Mouse (Mus musculus): ENCODE data around the gene Card11. TPM values are rescaled to one million over a fixed set of nuclear protein-coding genes. Genes with fewer than 3 reads are reported as not detected.

Card11 gene
- total RNA-seq, 1 experiment, result 1.2 TPM

DNA sequence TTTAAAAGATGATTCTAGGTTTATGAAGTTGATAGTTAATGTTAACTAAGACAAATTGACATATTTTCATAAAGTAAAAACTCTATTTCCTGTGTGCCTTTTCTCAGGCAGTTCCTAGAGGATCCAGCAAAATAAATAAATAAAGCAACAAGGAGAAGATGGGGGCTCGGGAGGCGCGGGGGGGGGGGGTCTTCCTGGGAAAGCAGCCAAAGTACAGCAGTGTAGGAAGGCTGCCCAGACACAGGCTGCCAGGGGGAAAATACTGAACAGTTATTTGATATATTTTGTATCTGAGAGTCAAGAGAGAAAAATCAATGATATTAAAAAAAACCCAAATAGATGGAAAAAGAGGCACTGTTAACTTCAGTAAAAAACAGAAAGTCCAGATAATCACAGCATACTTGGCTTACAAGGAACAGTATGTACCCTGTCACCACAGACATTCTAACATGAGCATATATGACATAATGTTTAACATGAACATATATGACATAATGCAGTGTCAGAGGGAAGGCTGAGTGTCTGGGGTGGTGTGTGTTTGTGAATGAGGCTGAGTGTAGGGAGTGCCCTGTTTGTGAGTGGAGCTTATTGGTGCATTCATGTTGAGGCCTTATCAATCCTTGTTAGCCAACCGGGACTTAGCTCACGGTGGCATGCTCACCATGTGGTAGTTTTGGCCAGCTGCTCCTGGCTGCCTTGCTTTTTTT, 68.7 kb downstream of the Card11 start:
- Histone ChIP-seq H3K27ac (ENCODE audit: insufficient read depth, low read depth, low read length, poor library complexity, severe bottlenecking) (no peak overlapping the region), H3K4me1 (ENCODE audit: control insufficient read depth in 2 of 2, insufficient read depth in 2 of 2, low read length in 2 of 2, poor library complexity in 1 of 2) (no peaks in the 10 kb centered on the region), H3K9ac (ENCODE audit: insufficient read depth, low read depth, low read length, poor library complexity, severe bottlenecking) (no peak overlapping the region), H3K36me3 (ENCODE audit: control insufficient read depth, insufficient read depth, low read length, poor library complexity, severe bottlenecking) (no peaks in the 10 kb centered on the region), H3K9me3 (ENCODE audit: control insufficient read depth, insufficient read depth, low read depth, low read length) (no peaks in the 10 kb centered on the region), H3K4me3 (ENCODE audit: insufficient read depth in 1 of 2, low read depth in 1 of 2, low read length in 2 of 2, poor library complexity in 1 of 2, severe bottlenecking in 1 of 2) (no peak overlapping the region)
- no peak for DNase-seq (ENCODE audit: low read depth, low spot score)
- in situ Hi-C loops (cut with MboI; ENCODE audit: low sequenced_read_pairs in 2 of 2, unreplicated experiment in 2 of 2), result no loop called here
- no peak for TF ChIP-seq ZC3H11A (IDR thresholded peaks at IDR 0.05; ENCODE audit: borderline replicate concordance, low read depth, low read length)
- no peak for TF ChIP-seq ZNF384 (IDR thresholded peaks at IDR 0.05; ENCODE audit: low read depth, low read length)
- TF ChIP-seq HCFC1 (IDR thresholded peaks at IDR 0.05; ENCODE audit: borderline replicate concordance, insufficient read depth, low read length), result no peak
- TF ChIP-seq CHD2 (IDR thresholded peaks at IDR 0.05; ENCODE audit: low read depth, low read length), result no peak
- TF ChIP-seq MAFK (IDR thresholded peaks at IDR 0.05; ENCODE audit: insufficient read depth, low read depth, low read length), result no peak

DNA sequence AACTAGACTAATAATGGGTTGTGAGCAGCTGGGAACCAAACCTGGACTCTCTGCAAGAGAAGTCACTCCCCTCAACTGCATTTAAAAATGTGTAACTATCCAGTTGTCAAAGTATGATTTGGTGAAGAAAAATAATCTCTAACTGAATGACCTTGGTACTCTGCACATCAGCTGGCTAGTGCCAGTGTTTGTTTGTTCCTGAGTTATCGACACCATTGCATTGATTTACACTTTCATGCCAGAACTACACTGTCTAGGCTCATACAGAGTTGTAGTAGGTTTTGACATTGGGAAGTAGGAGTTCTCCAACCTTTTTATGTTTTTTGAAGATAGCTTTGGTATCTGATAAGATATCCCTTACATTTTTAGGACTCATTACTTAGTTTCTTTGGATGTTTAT, 81.9 kb downstream of the Card11 start:
- no peak overlapping the region for H3K27ac ChIP-seq (ENCODE audit: insufficient read depth, low read depth, low read length, poor library complexity, severe bottlenecking)
- no peaks in the 10 kb centered on the region for H3K9me3 ChIP-seq (ENCODE audit: control insufficient read depth, insufficient read depth, low read depth, low read length)
- no peak for TF ChIP-seq HCFC1 (IDR thresholded peaks at IDR 0.05; ENCODE audit: borderline replicate concordance, insufficient read depth, low read length)
- TF ChIP-seq ZC3H11A (IDR thresholded peaks at IDR 0.05; ENCODE audit: borderline replicate concordance, low read depth, low read length), result no peak
- no peak for TF ChIP-seq ZNF384 (IDR thresholded peaks at IDR 0.05; ENCODE audit: low read depth, low read length)
- no peak for TF ChIP-seq MAFK (IDR thresholded peaks at IDR 0.05; ENCODE audit: insufficient read depth, low read depth, low read length)
- H3K4me1 ChIP-seq (ENCODE audit: control insufficient read depth in 2 of 2, insufficient read depth in 2 of 2, low read length in 2 of 2, poor library complexity in 1 of 2), result no peaks in the 10 kb centered on the region
- in situ Hi-C loops (cut with MboI; ENCODE audit: low sequenced_read_pairs in 2 of 2, unreplicated experiment in 2 of 2), result no loop called here
- no peak for DNase-seq (ENCODE audit: low read depth, low spot score)
- no peak overlapping the region for H3K9ac ChIP-seq (ENCODE audit: insufficient read depth, low read depth, low read length, poor library complexity, severe bottlenecking)
- no peak overlapping the region for H3K4me3 ChIP-seq (ENCODE audit: insufficient read depth in 1 of 2, low read depth in 1 of 2, low read length in 2 of 2, poor library complexity in 1 of 2, severe bottlenecking in 1 of 2)
- H3K36me3 ChIP-seq (ENCODE audit: control insufficient read depth, insufficient read depth, low read length, poor library complexity, severe bottlenecking), result no peaks in the 10 kb centered on the region

- no peaks in the 10 kb centered on the region for H3K36me3 ChIP-seq (ENCODE audit: control insufficient read depth, insufficient read depth, low read length, poor library complexity, severe bottlenecking)
- in situ Hi-C loops (cut with MboI; ENCODE audit: low sequenced_read_pairs in 2 of 2, unreplicated experiment in 2 of 2), result no loop called here
- no peaks in the 10 kb centered on the region for H3K4me1 ChIP-seq (ENCODE audit: control insufficient read depth in 2 of 2, insufficient read depth in 2 of 2, low read length in 2 of 2, poor library complexity in 1 of 2)
- TF ChIP-seq CHD2 (IDR thresholded peaks at IDR 0.05; ENCODE audit: low read depth, low read length), result no peak
- no peak for TF ChIP-seq ZC3H11A (IDR thresholded peaks at IDR 0.05; ENCODE audit: borderline replicate concordance, low read depth, low read length)
- no peak for TF ChIP-seq HCFC1 (IDR thresholded peaks at IDR 0.05; ENCODE audit: borderline replicate concordance, insufficient read depth, low read length)
- TF ChIP-seq ZNF384 (IDR thresholded peaks at IDR 0.05; ENCODE audit: low read depth, low read length), result no peak
- TF ChIP-seq MAFK (IDR thresholded peaks at IDR 0.05; ENCODE audit: insufficient read depth, low read depth, low read length), result no peak
- H3K27ac ChIP-seq (ENCODE audit: insufficient read depth, low read depth, low read length, poor library complexity, severe bottlenecking), result no peak overlapping the region
- no peak overlapping the region for H3K4me3 ChIP-seq (ENCODE audit: insufficient read depth in 1 of 2, low read depth in 1 of 2, low read length in 2 of 2, poor library complexity in 1 of 2, severe bottlenecking in 1 of 2)
- no peak overlapping the region for H3K9ac ChIP-seq (ENCODE audit: insufficient read depth, low read depth, low read length, poor library complexity, severe bottlenecking)
- H3K9me3 ChIP-seq (ENCODE audit: control insufficient read depth, insufficient read depth, low read depth, low read length), result no peaks in the 10 kb centered on the region
- DNase-seq (ENCODE audit: low read depth, low spot score), result no peak
These were observed 82.6 kb downstream of the Card11 start for GRCm38 (mm10) chr5:140917807-140918206.

GRCm38 (mm10) chr5:140910841-140911240, 89.5 kb downstream of the Card11 start:
- no peak overlapping the region for H3K9ac ChIP-seq (ENCODE audit: insufficient read depth, low read depth, low read length, poor library complexity, severe bottlenecking)
- H3K4me3 ChIP-seq (ENCODE audit: insufficient read depth in 1 of 2, low read depth in 1 of 2, low read length in 2 of 2, poor library complexity in 1 of 2, severe bottlenecking in 1 of 2), result no peak overlapping the region
- no peaks in the 10 kb centered on the region for H3K9me3 ChIP-seq (ENCODE audit: control insufficient read depth, insufficient read depth, low read depth, low read length)
- in situ Hi-C loops (cut with MboI; ENCODE audit: low sequenced_read_pairs in 2 of 2, unreplicated experiment in 2 of 2), result no loop called here
- no peak for DNase-seq (ENCODE audit: low read depth, low spot score)
- no peak overlapping the region for H3K27ac ChIP-seq (ENCODE audit: insufficient read depth, low read depth, low read length, poor library complexity, severe bottlenecking)
- TF ChIP-seq ZNF384 (IDR thresholded peaks at IDR 0.05; ENCODE audit: low read depth, low read length) (no peak), ZC3H11A (IDR thresholded peaks at IDR 0.05; ENCODE audit: borderline replicate concordance, low read depth, low read length) (no peak), CHD2 (IDR thresholded peaks at IDR 0.05; ENCODE audit: low read depth, low read length) (no peak), MAFK (IDR thresholded peaks at IDR 0.05; ENCODE audit: insufficient read depth, low read depth, low read length) (no peak)
- peaks cover 0 to 4% of the 10 kb centered on the region in 2 experiments; a peak in 1 of 4 replicates for H3K4me1 ChIP-seq (ENCODE audit: control insufficient read depth in 2 of 2, insufficient read depth in 2 of 2, low read length in 2 of 2, poor library complexity in 1 of 2)
- no peaks in the 10 kb centered on the region for H3K36me3 ChIP-seq (ENCODE audit: control insufficient read depth, insufficient read depth, low read length, poor library complexity, severe bottlenecking)
